Mouse (Mus musculus) forebrain, embryonic 13.5 days (tissue): ENCODE data around the gene Msi2. TPM values are rescaled to one million over a fixed set of nuclear protein-coding genes. Genes with fewer than 3 reads are reported as not detected.

ENCODE experiments used
- ATAC-seq: fragments of 200-750 bp; cut with Nextera tagmentation; 2 replicates; pipeline ENCODE4 v1.8.0; 2017
- H3K27ac ChIP-seq: fragments of 300-500 bp; sonication (generic); 2 replicates; pipeline ENCODE4 v1.5.1; 2015; ENCODE audit warnings: inconsistent platforms, mild to moderate bottlenecking, moderate library complexity
- H3K27me3 ChIP-seq: fragments of 300-500 bp; sonication (generic); 2 replicates; pipeline ENCODE4 v1.6.1; 2015; ENCODE audit warnings: mild to moderate bottlenecking, inconsistent platforms
- H3K36me3 ChIP-seq: fragments of 300-500 bp; sonication (generic); 2 replicates; pipeline ENCODE4 v1.6.1; 2015; ENCODE audit warnings: mild to moderate bottlenecking, inconsistent platforms; ENCODE audit not compliant: poor library complexity, severe bottlenecking
- H3K4me1 ChIP-seq: fragments of 300-500 bp; sonication (generic); 2 replicates; pipeline ENCODE4 v1.6.1; 2015; ENCODE audit warnings: inconsistent platforms
- H3K4me2 ChIP-seq: fragments of 300-500 bp; sonication (generic); 2 replicates; pipeline ENCODE4 v1.6.1; 2015; ENCODE audit warnings: inconsistent platforms, mild to moderate bottlenecking, moderate library complexity
- H3K4me3 ChIP-seq: fragments of 300-500 bp; sonication (generic); 2 replicates; pipeline ENCODE4 v1.5.1; 2015; ENCODE audit warnings: mild to moderate bottlenecking, inconsistent platforms
- H3K9ac ChIP-seq: fragments of 300-500 bp; sonication (generic); 2 replicates; pipeline ENCODE4 v1.6.1; 2015; ENCODE audit warnings: mild to moderate bottlenecking, inconsistent platforms
- H3K9me3 ChIP-seq: fragments of 300-500 bp; sonication (generic); replicated peaks from 2 replicates; pipeline ENCODE4 v1.6.1; 2016; ENCODE audit warnings: inconsistent platforms
- WGBS: fragments of 180-500 bp; shearing (Covaris S2); methylation state at CpG from one replicate; pipeline ENCODE4 v1.1.7; 2015; 5-methylcytosine and 5-hydroxymethylcytosine counted together
- polyA plus RNA-seq: library from polyadenylated mRNA; unstranded; fragments of >200 nt; fragmentation: Nextera tagmentation; extraction: Ambion mirVana; gene quantifications from 2 replicates; pipeline ENCODE4 v1.2.1, GENCODE M21; 2015

The Msi2 gene
- polyA plus RNA-seq, 1 experiment from 2014 or later, result 31.5 TPM

GRCm38 (mm10) chr11:88561191-88561590 is 157.1 kb downstream of the Msi2 start:
- Histone ChIP-seq H3K4me1 (peaks cover 79% of the 10 kb centered on the region), H3K36me3 (no peaks in the 10 kb centered on the region), H3K27ac (peak overlapping the region; percentile 36; the same call in 1 of the 2 replicates), H3K27me3 (no peaks in the 10 kb centered on the region), H3K4me3 (no peak overlapping the region), H3K9ac (0 out of 2 replicates have a peak overlapping the region, but pooled peaks have one; percentile 10), H3K9me3 (no peaks in the 10 kb centered on the region), H3K4me2 (no peak overlapping the region)
- ATAC-seq, result no peak
- WGBS, result 46% methylated on average over 6 of the region's 6 CpGs

DNA sequence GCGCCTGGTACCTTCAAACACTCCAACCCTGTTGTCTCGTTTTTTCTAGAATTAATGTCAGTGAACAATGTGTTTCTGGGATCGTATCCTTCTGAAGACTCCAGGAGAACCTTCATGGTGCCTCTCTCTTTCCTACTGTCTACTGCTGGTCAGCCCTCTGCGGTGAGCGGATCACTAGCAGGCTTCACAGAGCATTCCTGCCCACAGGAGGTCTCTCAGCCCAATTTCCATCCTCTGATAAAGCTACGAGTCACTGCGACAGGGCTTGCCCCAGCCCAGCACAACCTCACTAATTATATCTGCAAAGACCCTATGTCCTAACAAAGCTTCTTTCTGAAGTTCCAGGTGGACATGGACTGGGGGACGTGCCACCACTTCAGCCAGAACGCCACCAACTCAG is 157.7 kb downstream of the Msi2 start:
- Histone ChIP-seq H3K4me3 (no peak overlapping the region), H3K4me1 (peaks cover 80% of the 10 kb centered on the region), H3K4me2 (no peak overlapping the region), H3K27ac (no peak overlapping the region), H3K27me3 (no peaks in the 10 kb centered on the region), H3K9me3 (no peaks in the 10 kb centered on the region), H3K36me3 (no peaks in the 10 kb centered on the region), H3K9ac (no peak overlapping the region)
- WGBS, result 73% methylated on average over 9 of the region's 9 CpGs
- ATAC-seq, result no peak

DNA sequence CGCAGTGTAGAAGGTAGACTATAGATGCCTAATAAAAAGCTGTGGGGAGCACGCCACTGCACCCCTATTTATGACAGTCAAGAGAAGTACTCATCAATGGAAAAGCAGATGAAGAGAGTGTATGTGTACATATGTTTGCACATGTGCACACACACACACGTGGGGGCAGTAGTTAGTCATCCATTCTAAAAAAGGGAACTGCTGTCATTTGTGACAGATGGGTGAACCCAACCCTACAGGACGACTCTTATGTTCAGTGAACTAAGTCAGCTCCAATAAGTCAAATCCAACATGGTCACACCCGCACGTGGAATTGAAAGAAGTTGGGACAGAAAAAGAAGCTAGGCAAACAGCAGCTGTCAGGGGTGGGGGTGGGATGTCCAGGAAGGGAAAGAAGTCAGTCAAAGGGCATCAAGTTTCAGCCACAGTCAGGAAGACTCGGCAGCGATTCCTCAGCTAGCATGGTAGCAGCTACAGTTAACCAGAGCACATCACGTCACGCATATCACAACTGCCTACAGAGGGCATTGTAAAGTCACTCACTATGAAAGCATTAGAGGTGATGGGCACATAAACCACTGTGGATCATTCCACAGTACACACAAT is 158.8 kb downstream of the Msi2 start:
- Histone ChIP-seq H3K4me1 (peaks cover 80% of the 10 kb centered on the region), H3K9ac (no peak overlapping the region), H3K36me3 (no peaks in the 10 kb centered on the region), H3K4me3 (no peak overlapping the region), H3K27me3 (no peaks in the 10 kb centered on the region), H3K27ac (no peak overlapping the region), H3K4me2 (no peak overlapping the region), H3K9me3 (no peaks in the 10 kb centered on the region)
- no peak for ATAC-seq
- 77% methylated on average over 10 of the region's 10 CpGs for WGBS

GRCm38 (mm10) chr11:88558731-88559130 is 159.6 kb downstream of the Msi2 start:
- H3K27ac ChIP-seq, result no peak overlapping the region
- no peak overlapping the region for H3K9ac ChIP-seq
- no peaks in the 10 kb centered on the region for H3K36me3 ChIP-seq
- H3K9me3 ChIP-seq, result no peaks in the 10 kb centered on the region
- no peak for ATAC-seq
- H3K4me3 ChIP-seq, result no peak overlapping the region
- 86% methylated on average over 4 of the region's 4 CpGs for WGBS
- H3K27me3 ChIP-seq, result no peaks in the 10 kb centered on the region
- peaks cover 81% of the 10 kb centered on the region for H3K4me1 ChIP-seq
- no peak overlapping the region for H3K4me2 ChIP-seq

DNA sequence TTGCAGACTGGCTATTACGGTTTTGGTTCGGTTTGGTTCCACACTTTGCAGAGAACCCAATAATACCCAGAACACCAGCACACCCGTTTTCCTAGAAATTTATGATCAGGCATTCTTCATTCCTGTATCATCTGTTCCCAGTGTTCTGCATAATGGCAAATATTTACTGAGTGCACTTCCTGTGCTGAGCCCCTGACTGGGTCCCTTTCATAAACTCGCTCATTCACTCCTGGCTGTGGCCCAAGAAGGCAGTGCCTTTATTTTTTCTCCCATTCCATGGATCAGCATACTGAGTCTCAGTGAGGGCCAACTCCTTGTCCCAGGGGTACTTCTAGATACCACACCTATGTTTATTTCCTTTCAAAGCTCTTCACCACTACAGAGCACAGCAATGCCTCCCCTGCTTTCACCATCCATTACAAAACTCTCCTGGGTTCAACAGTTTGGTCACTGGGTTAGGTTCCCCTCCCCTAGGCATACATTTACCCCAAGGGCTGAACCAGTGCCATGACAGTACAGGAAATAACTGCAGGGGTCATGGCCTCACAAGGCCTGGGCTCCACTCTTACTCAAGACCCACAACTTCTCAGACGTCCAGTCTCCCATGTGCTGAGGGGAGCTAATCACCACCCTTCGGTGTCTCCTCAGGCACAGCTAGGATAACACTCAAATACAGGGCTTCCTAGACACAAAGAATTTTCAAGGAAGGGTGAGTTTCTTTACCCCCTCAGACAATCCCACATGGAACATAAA is 160.3 kb downstream of the Msi2 start:
- H3K9me3 ChIP-seq, result no peaks in the 10 kb centered on the region
- H3K4me3 ChIP-seq, result no peak overlapping the region
- H3K27me3 ChIP-seq, result no peaks in the 10 kb centered on the region
- no peak overlapping the region for H3K9ac ChIP-seq
- no peak for ATAC-seq
- no peak overlapping the region for H3K4me2 ChIP-seq
- no peaks in the 10 kb centered on the region for H3K36me3 ChIP-seq
- 0 out of 2 replicates have a peak overlapping the region, but pooled peaks have one; percentile 35 for H3K27ac ChIP-seq
- peaks cover 89% of the 10 kb centered on the region for H3K4me1 ChIP-seq
- whole genome bisulfite sequencing, result 73% methylated on average over 6 of the region's 6 CpGs

DNA sequence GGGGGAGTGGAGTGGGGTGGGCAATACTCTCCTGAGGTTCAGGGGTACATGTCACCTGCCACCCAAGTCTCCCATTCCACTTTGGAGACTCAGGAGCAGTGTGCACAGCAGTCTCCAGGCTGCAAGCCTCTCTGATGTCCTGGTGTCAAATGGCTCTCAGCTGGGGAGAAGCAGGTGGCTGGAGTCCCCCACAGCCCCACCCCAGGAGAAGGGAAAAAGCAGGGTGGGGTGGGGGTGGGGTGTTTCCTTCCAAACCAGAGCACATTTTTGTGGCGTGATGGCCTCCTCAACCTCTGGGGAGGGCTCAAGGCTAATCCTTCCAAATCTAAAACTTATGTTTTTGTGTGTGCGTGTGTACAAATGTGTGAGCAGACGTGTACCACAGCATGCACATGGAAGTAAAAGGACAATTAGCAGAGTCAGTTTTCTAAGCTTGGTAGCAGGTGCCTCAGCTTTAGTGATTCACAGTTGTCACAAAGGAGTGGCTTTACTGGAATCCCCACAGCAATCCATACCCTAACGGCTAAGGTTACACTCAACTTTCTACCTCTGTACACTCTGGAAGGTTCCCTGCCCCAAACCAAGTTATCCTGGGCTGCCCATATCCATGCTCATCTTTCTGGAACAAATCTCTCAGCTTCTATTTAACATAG is 161.1 kb downstream of the Msi2 start:
- no peak overlapping the region for H3K9ac ChIP-seq
- H3K4me2 ChIP-seq, result no peak overlapping the region
- no peaks in the 10 kb centered on the region for H3K9me3 ChIP-seq
- 49% methylated on average over 4 of the region's 4 CpGs for WGBS
- H3K27me3 ChIP-seq, result no peaks in the 10 kb centered on the region
- ATAC-seq, result no peak
- H3K36me3 ChIP-seq, result no peaks in the 10 kb centered on the region
- peak overlapping the region; percentile 35; the same call in 1 of the 2 replicates for H3K27ac ChIP-seq
- peaks cover 93% of the 10 kb centered on the region for H3K4me1 ChIP-seq
- H3K4me3 ChIP-seq, result no peak overlapping the region

DNA sequence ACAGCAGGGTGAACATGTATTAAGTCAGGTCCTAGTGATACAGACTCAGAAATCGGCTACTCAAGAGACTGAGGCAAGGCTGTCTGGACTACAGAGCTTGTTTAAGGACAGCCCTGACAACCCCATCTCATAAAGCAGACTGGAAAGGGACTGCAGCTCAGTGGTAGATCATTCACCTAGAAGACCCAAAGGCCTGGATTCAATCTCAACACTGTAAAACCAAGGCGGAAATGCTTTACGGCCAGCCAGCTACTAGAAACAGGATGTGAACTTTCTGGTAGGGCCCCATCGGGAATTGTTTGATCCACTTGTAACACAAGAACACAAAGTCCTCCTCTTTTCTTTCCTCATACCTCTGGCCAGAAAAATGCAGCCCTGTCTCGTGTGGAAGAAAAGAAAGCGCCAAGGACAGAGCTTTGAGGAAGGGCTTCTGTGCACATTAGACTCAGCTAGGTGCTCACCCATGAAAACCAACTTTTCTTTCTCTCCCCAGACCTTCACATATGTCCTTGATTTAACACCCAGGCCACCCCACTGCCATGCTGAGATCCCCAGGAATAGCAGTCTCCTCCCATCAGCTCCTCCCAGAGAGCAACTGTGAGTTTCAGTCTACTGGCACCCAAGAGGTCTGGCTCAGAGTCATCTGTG is 162.3 kb downstream of the Msi2 start:
- H3K9me3 ChIP-seq, result no peaks in the 10 kb centered on the region
- peaks cover 93% of the 10 kb centered on the region for H3K4me1 ChIP-seq
- WGBS, result 58% methylated on average over 6 of the region's 6 CpGs
- ATAC-seq, result no peak
- H3K4me2 ChIP-seq, result no peak overlapping the region
- no peak overlapping the region for H3K9ac ChIP-seq
- H3K36me3 ChIP-seq, result no peaks in the 10 kb centered on the region
- 0 out of 2 replicates have a peak overlapping the region, but pooled peaks have one; percentile 11 for H3K27ac ChIP-seq
- H3K4me3 ChIP-seq, result no peak overlapping the region
- no peaks in the 10 kb centered on the region for H3K27me3 ChIP-seq

GRCm38 (mm10) chr11:88555232-88555818 is 163.0 kb downstream of the Msi2 start:
- Histone ChIP-seq H3K9me3 (no peaks in the 10 kb centered on the region), H3K36me3 (no peaks in the 10 kb centered on the region), H3K4me3 (no peak overlapping the region), H3K9ac (no peak overlapping the region), H3K27ac (0 out of 2 replicates have a peak overlapping the region, but pooled peaks have one; percentile 11), H3K4me1 (peaks cover 93% of the 10 kb centered on the region), H3K27me3 (no peaks in the 10 kb centered on the region), H3K4me2 (no peak overlapping the region)
- 51% methylated on average over 8 of the region's 8 CpGs for WGBS
- ATAC-seq, result no peak

GRCm38 (mm10) chr11:88553521-88554310 is 164.6 kb downstream of the Msi2 start:
- no peak overlapping the region for H3K4me2 ChIP-seq
- H3K4me1 ChIP-seq, result peaks cover 96% of the 10 kb centered on the region
- no peak for ATAC-seq
- no peaks in the 10 kb centered on the region for H3K27me3 ChIP-seq
- H3K36me3 ChIP-seq, result no peaks in the 10 kb centered on the region
- no peaks in the 10 kb centered on the region for H3K9me3 ChIP-seq
- H3K27ac ChIP-seq, result peak overlapping the region; percentile 60
- H3K9ac ChIP-seq, result no peak overlapping the region
- no peak overlapping the region for H3K4me3 ChIP-seq
- WGBS, result 64% methylated on average over 11 of the region's 11 CpGs

GRCm38 (mm10) chr11:88552987-88553386 is 165.3 kb downstream of the Msi2 start:
- Histone ChIP-seq H3K9ac (no peak overlapping the region), H3K4me2 (no peak overlapping the region)
- no peak for ATAC-seq

DNA sequence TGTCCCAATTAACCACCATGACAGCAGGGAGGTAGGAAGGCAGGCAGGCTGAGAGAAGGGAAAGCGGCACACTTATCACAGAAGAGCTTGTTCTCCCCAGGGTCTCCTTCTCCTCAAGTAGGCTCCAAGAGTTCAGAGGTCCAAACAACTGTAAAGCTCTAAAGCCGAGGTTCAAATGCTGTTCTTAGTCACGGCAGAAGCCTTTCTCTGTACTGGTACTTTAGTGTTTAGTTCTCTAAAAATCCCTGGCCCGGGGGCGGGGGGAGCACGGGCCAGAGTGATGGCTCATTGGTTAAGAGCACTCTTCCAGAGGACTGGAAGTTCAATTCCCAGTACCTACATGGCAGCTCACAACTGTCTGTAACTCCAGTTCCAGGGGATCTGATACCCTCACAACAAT is 165.9 kb downstream of the Msi2 start:
- Histone ChIP-seq H3K36me3 (no peaks in the 10 kb centered on the region), H3K4me3 (no peak overlapping the region), H3K4me1 (peaks cover 96% of the 10 kb centered on the region), H3K27me3 (no peaks in the 10 kb centered on the region), H3K9ac (no peak overlapping the region), H3K4me2 (no peak overlapping the region), H3K27ac (peak overlapping the region; percentile 60; the same call in 1 of the 2 replicates), H3K9me3 (no peaks in the 10 kb centered on the region)
- WGBS, result 68% methylated on average over 6 of the region's 6 CpGs
- ATAC-seq, result no peak

More at GRCm38 (mm10) chr11:88552987-88553386, 165.3 kb downstream of the Msi2 start:
- Histone ChIP-seq H3K4me1 (peaks cover 96% of the 10 kb centered on the region), H3K27me3 (no peaks in the 10 kb centered on the region), H3K9me3 (no peaks in the 10 kb centered on the region), H3K36me3 (no peaks in the 10 kb centered on the region), H3K27ac (peak overlapping the region; percentile 60), H3K4me3 (no peak overlapping the region)
- 10% methylated on average over 8 of the region's 8 CpGs for WGBS
